Mouse (Mus musculus): Measurements from ENCODE around the gene Rnf5.
A peak's percentile ranks its signal among the peaks of the same experiment; 100 is the strongest.

Gene Rnf5

DNA sequence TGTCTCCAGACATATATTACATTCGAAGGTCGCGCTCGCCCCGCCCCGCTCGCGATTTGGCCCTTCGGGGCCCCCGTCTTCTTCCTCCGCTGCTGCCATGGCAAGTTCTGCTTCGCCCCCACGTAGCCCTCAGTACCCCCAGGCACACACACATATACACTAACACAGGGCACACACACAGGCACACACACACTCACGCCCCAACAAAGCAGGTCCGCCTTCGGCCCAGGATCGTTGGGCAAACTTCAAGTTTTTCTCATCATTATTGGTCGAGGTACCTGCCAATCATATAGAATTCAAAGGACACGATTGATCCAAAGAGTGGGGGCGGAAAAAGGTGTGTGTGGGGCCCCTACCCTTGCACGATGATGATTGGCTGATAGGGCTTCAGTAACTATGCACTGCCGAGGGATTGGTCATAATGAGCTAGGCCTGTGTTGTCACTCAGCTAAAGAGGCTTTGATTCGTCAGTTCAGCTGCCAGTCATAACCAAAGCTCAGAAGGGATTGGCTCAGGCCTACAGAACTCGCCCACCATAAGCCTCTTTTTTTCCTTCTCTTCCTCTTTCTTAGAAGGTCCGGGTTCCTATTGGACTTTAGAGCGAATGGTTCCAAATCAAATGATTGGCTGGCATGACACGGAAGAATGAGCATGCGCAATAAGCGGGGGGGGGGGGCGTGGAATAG, at the start of gene Rnf5:
Rnf5 (minus strand) TSS at position 316 of the 686 bp plus-strand sequence.
- DNase-seq = peak; percentile 99

DNA sequence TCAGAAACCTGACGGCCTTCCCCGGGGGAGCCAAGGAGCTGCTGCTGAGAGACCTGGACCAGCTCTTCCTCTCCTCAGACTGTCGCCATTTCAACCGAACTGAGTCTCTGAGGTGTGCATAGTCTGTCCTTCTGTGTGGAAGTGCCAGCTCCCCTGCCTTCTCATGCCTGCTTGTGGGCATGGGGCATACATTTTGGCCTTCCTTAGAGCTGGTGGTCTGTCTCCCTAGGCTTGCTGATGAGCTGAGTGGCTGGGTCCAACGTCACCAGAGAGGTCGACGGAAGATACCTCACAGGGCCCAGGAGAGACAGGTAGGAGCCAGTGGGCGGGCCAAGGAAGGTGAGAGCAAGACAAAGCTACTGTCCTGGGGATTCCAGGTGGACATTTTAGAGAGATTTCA, 49.5 kb upstream of the Rnf5 start:
- DNase-seq = no peak

DNA sequence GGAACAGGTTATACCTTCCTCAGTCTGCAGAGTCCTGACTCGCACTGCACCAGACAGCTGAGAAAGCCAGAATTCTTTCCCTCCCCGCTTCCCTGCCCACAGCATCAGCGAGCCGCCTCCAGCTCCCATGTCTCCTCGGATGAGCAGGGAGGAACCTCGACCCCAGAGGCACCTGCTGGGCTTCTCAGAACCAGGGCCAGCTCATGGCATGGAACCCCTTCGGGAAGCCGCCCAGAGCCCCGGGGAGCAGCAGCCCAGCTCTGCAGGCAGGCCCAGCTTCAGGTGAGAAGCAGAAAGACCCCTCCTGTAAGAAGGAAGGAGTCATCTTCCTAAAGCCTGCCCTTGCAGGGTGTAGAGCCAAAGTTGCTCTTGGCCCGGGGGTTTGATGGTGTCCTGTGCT, 49.1 kb upstream of the Rnf5 start:
- DNase-seq = no peak

- DNase-seq = peak; percentile 44
Measured at GRCm38 (mm10) chr17:34651507-34652221, 48.2 kb upstream of the Rnf5 start.

DNA sequence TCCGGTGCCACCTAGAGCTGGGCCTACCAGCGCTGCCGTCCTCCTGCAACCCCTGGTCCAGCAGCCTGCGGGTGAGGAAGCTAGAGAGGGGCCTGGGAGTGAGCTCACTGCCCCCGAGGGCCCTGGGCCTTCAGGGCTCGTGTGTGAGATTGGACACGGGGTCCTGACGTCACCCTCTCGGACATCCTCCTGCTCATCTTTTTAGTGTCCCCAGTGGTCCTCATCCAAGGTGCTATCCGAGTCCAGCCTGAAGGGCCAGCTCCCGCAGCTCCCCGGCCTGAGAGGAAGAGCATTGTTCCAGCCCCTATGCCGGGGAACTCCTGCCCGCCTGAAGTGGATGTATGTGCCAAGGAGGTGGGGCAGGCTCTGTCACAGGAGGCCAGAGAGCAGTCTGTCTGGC, 47.3 kb upstream of the Rnf5 start:
- no peak for DNase-seq

- no peak for DNase-seq
Measured at GRCm38 (mm10) chr17:34649106-34649864, 45.8 kb upstream of the Rnf5 start.

DNA sequence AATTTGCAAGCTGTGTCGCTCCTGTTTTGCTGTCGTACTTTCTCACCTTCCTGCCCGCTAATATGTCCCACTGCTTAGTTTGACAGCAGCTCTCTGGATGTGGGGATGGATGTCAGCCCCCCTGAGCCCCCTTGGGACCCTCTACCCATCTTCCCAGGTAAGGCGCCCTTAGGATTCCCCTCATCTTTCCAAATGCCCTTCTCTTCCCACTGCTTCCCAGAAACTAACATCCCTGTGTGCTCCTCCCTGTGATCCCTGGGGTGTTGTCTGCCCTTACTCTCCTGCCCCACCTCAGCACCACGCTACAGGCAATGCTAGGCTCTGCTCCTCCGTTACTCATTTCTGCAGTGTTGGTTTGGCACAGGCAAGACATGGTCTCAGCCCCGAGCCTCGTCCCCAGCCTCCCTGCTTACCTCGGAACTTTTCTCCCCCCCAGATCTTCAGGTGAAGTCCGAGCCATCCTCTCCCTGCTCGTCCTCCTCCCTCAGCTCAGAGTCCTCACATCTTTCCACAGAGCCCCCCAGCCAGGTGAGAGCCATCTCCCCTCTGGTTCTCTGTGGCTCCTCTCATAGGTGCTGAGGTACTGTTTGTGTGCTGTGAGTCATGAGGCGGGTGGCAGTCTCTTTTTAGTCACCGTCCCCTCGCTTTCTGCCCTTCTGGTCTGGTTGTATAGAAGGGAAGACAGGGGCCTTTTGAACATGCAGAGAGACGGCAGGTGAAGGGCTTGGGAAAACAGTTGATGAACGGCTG, 44.8 kb upstream of the Rnf5 start:
- DNase-seq = no peak

- peak; percentile 94 for DNase-seq
Measured at GRCm38 (mm10) chr17:34646906-34647787, 43.7 kb upstream of the Rnf5 start, which contains the start of gene Atf6b. TSS of gene Atf6b (plus strand) at chr17:34647146.

DNA sequence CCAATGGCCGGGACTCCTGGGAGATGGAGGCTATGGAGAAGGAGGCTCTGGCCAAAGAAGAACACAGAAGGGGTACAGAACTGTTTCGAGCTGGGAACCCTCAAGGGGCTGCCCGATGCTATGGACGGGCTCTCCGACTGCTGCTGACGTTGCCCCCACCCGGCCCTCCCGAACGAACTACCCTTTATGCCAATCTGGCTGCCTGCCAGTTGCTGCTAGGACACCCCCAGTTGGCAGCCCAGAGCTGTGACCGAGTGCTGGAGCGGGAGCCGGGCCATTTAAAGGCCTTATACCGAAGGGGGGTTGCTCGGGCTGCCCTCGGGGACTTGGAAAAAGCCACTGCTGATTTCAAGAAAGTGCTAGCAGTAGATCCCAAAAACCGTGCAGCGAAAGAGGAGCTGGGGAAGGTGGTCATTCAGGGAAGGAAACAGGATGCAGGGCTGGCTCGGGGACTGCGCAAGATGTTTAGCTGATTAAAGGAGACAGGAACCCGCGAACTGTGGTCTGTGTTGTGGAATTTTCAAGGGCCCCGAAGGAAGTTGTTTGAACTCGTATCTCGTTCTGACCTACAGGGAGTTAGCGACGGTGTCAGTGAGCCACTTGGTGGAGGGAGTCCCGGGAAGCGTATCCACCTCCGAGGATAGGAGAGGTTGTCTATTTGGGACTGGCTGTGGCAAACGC, 42.5 kb upstream of the Rnf5 start:
- DNase-seq = no peak

DNA sequence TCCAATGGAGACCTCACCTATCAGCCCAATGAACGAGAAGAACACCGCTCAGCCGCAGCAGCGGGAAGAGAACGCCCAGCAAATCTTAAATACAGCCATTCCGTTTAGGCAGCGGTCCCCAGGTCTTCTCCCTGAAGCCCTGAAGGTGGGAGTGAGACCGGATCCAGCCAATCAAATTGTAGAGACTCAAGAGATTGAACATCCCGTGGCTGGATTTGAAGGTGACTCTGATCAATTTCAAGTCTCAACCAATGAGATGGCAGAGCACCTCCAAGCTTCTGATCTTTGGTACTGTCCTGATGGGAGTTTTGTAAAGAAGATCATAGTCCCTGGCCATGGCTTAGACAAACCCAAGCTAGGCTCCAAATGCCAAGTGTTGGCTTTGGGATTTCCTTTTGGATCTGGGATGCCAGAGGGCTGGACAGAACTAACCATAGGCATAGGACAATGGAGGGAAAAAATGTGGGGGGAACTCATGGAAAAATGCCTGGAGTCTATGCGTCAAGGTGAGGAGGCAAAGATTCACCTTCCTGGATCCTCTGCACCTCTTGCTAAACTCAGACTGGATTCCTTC, 41.9 kb upstream of the Rnf5 start:
- DNase-seq = no peak

- DNase-seq = peak; percentile 92
Measured at GRCm38 (mm10) chr17:34644608-34645007, 41.1 kb upstream of the Rnf5 start, which contains the start of gene Fkbpl. TSS of gene Fkbpl (plus strand) at chr17:34644764.

- no peak for DNase-seq
Measured at GRCm38 (mm10) chr17:34643944-34644343, 40.5 kb upstream of the Rnf5 start.

DNA sequence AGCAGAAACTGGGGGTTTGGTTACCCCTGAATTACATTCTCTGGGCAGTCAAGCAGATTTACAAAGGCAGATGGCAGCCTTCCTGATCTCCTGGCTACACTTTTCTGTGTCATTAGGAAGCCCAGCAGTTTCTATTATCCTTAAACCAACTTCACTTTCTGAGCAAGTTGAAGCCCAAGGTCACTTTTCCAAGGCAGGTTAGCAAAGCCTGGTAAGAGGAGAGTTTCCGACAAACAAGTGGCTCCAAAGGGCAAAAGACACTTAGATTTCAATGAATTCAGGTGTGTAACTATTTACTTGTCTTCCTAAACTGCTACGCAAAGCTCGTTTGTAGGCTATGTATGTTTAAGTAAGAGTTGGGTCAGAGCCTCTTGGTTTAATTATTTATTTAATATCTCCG, 39.9 kb upstream of the Rnf5 start:
- DNase-seq = no peak

DNA sequence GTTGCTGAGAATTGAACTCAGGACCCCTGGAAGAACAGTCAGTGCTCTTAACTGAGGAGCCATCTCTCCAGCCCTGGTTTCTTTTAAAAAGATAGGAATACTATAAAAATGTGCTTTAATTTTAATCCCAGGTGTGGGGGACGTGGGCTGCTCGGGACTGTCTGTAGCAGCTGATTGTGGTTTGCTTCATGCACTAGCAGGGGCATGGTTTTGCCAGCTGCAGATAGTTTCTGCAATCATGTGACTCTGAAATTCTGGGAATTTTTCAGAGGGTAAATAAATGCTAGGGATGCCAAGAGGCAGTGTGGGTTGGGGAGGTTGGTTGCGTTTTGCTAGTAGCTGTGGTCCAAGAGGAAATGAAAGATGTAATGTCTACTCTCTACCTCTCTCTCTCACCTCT, 38.5 kb upstream of the Rnf5 start:
- DNase-seq = no peak

DNA sequence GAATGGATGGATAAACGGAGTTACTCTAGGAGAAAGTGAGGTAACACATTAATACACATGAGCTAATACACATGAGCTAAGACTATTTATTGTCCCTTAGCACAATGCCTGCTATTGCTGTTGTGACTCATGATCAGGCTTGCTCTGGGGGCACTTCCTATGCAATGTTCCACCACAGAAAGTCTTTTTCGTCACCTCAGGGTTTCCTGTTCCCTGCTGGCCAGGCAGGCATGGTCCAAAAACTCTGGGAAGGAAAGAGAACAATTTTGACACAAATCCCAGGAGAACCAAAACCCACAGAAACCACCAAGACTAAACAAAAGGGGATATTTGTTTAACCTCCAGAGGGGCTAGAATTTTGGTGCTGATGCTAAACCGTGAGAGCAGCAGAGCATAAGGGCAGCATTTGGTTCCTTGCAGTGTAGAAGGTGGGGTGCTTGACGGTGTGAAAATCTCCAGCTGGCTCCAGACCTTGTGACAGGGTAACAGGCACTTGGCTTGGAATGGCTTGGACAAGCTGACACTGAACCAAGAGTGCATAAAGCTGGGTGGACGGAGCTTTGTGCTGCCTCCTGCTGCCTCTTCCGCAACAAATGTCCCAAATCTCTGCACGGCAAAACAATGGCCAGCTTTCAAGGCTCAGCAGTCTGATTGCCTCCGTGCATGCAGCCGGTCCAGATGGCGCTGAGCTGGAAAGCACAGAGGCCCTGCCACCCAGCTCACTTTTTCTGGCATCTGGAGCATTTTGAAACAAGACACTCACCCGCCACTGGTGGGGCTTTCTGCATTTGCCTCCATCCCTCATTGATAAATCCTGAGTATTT, 37.5 kb upstream of the Rnf5 start:
- DNase-seq = peak; percentile 21

DNA sequence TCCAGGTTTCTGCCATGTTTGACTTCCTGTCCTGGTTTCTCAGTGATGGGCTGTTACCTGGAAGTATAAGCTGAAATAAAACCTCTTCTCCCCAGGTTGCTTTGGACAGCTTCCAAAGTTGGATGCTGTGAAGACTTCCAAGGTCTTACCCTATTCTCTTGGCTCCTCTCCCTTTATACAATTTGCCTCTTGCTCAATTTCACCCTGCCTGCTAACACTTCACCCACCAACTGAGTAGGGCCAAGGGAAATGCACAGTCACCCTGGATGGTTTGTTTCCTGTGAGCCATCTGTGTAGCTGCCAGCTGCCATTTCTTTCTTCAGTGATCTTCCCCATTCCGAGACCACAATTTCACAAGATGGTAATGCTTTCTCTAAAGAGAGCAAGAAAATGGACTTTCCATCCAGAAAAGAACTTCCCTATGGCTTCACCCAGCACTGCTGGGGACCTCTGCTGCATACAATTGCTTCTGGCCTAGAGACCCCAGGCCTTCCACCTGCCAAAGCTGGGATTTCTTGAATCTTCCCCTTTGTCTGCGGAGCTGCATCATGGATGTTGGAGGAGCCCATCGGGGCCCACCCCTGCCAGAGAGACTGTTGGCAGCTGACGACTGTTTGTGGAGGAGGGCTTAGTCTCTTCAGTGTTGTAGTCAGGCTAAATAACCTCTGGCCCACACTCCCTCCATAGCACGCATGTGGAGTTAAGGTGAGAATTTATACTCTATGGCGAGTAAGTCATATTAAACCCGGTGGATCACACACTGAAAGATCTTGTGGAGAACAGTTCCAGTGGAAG, 36.2 kb upstream of the Rnf5 start:
- DNase-seq = no peak

GRCm38 (mm10) chr17:34637459-34637858, 34.0 kb upstream of the Rnf5 start:
- DNase-seq = no peak

DNA sequence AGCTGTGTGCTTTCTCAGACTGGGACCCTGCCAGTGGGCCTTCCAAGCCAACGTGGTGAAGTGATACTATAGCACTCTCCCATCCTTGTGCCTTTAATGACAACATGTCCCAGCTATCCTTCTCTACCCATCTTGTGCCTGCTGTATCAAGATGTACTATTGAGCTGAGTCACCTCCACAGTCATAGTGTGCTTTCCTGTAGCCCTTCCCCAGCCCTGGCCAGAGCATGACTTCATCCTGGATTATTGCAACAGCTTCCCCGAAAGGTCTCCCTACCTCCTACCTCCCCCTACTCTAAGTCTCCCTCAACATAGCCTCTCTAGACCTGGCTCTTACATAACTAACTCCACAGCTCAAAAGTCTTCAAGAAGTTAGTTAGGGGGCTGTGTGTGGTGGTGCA, 32.2 kb upstream of the Rnf5 start:
- DNase-seq = no peak

DNA sequence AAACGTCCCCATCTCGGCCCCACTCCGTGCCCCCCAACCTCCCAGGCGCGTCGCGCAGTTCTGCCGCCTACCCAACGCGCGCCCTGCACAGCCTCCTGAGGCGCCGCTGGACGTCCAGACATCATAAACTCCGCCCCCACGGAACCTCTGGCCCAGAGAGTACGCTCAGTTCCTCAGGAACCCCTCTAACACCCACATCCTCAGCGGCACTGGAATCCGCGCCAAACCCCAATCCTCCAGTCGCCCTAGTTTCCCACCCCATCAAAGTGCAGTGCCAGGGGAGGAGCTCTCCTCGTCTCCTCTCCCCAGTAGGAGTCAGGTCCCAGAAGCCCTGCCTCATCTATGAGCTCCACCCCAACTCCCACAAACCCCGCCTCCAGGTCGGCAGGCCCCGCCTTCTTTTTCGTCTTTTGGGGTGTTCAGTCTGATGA, 28.8 kb upstream of the Rnf5 start:
- DNase-seq = peak; percentile 76

All from right cerebral cortex, postnatal 14 days (tissue).